Mouse (Mus musculus): Measurements from ENCODE around the gene Col23a1.
A peak's percentile ranks its signal among the peaks of the same experiment; 100 is the strongest.

The Col23a1 gene

DNA sequence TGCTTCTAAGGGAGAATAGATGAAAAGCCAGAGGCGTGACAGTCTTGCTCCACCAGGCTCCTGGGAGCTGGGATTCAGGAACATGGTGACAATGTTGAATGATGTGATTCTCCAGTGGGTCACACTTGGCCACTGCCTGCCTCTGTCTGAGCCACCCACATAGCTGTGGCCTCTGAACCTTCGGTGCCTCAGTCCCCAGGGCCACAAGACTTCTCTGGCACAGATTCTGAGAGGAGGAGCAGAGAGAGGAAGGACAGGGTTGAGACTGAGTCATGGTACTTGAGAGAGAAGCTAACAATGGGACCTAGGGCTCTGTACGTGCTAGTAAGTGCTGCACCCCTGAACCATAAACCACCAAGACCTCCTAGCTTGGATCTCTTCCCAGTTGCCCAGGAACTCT is 141.6 kb downstream of the Col23a1 start:
- DNase-seq (ENCODE audit: low spot score in 2 of 2): no peak

DNA sequence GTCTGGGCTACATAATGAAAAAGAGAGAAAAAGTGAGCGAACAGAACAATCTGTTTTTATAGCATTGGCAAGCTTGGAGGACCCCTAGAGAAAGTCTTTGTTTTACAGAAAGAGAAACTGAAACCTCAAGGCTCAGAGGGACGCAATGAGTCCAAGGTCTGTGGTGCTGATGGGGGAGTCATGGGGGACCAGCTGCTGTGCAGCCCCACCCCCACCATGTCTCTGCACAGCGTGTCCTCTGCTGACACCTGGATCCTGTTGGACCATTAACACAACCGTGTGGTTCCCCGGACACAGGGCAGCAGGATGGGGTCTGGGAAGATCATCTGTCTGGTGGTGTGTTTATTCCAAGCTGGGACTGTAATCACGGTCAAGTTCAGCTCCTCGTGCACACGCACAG is 142.2 kb downstream of the Col23a1 start:
- no peak for DNase-seq (ENCODE audit: low spot score in 2 of 2)

DNA sequence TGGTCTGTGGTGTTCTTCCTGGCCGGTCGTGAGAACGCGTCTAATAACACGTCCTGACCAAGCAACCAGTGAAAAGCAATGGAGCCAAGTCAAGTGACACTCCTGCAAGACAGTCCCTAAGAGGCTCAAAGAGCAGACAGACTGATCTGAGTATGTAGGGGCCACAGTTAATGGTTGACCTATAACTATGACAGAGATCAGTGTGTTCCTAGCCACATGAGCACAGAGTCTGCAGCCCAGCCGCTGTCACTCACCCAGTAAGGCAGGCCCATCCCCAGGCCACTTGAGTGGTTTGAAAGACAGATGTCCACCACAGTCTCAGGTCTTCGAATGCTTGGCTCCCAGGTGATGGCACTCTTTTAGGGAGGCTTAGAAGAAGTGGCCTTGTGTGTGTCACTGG is 152.3 kb downstream of the Col23a1 start:
- DNase-seq (ENCODE audit: low spot score in 2 of 2): no peak

- DNase-seq (ENCODE audit: low spot score in 2 of 2): no peak
These were observed 152.9 kb downstream of the Col23a1 start for GRCm38 (mm10) chr11:51442599-51442998.

DNA sequence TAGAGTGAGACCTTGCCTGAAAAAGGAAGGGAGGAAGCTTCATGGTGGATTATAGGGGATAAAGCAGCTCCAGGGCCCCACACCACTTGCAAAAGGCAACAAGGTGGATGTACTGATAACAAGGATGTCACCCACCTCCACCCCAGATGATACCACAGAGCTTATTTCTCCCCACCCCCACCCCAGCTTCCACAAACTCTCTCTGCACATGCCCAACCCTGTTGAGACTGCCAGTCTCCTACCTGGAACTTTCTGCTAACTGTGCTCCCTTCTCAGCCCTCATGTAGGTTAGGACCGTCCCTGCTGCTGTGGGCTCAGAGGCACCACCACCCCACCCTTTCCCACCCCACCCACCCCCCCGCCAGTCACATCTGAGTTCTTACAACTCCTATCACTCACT is 154.1 kb downstream of the Col23a1 start:
- no peak for DNase-seq (ENCODE audit: low spot score in 2 of 2)

DNA sequence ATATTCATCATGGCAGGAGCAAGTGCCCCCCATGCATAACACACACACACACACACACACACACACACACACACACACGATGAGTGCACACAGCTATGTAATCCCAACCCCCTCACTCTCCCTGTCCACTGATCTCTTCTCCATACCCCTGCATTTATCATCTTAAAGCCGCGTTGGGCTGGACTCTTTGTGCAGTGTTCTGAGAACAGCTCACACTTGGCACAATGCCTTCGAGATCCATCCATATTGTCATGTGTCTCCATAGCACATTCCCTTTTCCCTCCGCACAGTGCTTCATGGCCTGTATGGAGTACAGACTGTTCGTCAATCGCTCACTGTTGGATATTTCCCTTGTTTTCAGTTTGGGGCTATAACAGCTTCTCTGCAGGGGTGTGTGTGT is 154.9 kb downstream of the Col23a1 start:
- no peak for DNase-seq (ENCODE audit: low spot score in 2 of 2)

DNA sequence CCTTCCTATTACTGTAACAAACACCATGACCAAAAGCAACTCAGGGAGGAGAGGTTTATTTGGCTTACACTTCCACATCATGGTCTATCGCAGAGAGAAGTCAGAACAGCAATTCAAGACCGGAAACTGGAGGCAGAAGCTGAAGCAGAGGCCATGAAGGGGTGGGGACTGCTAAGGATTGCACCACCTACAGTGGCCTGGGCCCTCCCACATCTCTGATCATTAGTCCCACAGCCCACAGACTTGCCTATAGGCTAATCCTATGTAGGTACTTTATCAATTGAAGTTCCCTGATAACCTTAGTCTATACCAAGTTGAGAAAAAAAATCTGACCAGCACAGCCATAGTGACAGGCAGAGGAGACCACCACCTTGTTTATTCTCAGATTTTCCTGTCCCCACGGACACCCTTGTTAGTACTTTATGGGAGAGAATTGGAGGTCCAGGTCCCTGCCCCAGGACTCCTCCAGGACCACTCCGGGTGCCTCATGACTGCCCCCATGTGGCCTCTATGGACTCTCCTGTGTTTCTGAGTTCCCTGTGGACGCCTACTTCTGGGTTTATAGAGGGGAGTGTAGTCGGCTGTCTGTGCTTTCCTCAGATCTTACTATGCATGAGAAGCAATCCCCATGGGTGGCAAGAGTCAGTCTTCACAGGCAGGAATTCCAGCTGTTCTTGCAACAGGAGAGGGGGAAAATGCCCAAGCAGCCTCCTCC is 157.1 kb downstream of the Col23a1 start:
- no peak for DNase-seq (ENCODE audit: low spot score in 2 of 2)

DNA sequence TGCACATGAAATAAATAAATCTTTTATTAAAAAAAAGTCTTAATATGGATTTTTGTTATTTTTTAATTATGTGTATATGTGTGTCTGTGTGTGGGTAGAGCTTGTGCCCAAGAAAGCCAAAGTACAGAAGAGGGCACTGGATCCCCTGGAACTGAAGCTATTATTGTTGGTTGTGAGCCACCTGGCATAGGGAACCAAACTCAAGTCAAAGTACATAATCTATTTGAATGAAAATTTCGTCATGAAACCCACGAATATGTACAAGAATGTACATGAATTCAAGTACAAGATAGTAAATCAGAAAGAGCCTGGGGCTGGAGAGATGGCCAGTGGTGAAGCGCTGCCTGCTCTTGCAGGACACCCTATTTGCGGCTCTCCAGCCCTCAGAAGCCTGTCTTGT is 158.5 kb downstream of the Col23a1 start:
- no peak for DNase-seq (ENCODE audit: low spot score in 2 of 2)

GRCm38 (mm10) chr11:51448680-51449079 is 159.0 kb downstream of the Col23a1 start:
- no peak for DNase-seq (ENCODE audit: low spot score in 2 of 2)

- peak in 1 of 2 experiments; percentile 12 for DNase-seq (ENCODE audit: low spot score in 2 of 2)
These were observed 160.2 kb downstream of the Col23a1 start for GRCm38 (mm10) chr11:51449881-51450280.

DNA sequence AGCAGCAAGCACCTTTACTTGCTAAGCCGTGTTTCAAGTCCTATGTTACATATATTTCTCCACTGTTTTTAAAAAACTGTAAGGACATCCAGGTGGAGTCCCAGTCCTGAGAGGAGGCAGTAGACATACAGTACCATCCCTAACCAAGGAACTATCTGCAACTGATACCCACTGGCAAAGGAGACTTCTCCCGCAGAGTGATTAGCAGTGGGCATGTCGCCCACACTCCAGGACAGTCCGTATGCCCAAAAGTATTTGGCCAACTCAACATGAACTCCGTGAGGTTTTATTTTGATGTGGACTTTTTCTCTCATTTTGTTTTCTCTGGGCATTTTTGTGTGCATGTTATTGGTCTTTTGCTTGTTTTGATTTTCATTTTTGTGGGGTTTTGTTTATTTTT is 161.6 kb downstream of the Col23a1 start:
- DNase-seq (ENCODE audit: low spot score in 2 of 2): no peak

DNA sequence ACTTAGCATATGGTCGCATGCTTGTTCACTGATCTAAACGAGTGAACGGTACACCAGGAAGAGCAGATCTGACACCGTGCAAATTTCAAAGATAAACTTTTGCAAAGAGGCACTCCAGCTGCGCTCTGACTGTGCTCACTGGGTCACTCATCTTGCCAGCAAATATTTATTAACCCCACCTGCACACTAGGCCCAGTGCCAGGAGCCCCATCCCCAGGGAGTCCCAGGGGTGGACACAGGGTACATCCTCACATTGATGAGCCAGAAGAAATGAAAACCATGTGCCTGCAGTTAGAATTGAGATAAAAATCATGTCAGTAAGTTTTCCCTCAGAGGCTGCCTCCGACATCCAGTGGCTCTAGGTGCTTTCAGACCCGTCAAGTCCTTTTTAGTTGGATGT is 162.2 kb downstream of the Col23a1 start:
- no peak for DNase-seq (ENCODE audit: low spot score in 2 of 2)

DNA sequence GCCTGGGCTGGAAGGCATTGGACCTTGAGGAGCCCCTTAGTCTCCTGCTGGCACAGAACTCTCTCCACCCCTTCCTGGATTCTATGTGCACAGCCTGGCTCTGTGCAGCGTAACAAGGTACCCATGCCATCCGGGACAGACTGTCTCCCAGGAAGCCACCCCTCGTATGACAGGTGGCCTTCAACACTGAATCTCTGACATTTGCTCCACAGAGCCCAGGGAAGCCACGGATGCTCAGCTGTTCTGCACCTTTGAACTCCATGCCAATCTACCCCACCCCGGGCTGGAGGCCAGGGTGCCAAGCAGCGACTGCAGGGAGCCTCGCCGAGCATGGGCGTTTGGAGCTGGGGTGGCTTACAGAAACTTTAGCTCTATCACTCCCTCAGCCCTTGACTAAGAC is 164.0 kb downstream of the Col23a1 start:
- DNase-seq (ENCODE audit: low spot score in 2 of 2): no peak

DNA sequence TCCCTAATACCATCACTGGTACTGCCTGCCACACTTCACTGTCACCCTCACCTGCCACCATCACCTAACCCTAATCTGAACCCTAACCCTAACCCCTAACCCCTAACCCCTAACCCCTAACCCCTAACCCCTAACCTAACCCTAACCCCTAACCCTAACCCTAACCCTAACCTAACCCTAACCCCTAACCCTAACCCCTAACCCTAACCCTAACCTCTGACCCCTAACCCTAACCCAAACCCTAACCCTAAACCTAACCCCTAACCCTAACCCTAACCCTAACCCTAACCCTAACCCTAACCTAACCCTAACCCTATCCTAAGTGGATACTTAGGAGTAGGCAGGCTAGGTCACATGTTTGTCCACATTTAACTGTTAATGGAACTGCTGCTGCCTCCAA is 165.8 kb downstream of the Col23a1 start:
- DNase-seq (ENCODE audit: low spot score in 2 of 2): no peak

- DNase-seq (ENCODE audit: low spot score in 2 of 2): no peak
These were observed 167.9 kb downstream of the Col23a1 start for GRCm38 (mm10) chr11:51457624-51458023.

DNA sequence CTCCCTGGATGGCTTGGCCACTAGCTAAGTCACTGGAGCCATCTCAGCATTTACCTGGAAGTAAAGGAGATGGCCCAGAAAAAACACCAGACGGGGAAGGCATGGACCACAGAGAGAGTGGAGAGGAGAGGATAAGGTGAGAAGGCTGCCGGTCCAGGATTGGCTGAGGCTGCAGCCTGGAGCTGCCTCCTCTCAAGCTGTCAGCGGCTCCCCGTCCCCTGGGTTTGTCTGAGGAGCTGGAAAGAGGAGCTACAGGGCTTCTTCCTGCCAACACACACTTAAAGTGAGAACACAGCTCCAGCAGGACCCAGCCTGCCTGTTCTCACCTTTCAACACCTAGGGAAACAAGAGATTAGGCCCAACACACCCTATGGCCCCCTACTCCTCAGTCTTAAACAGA is 168.9 kb downstream of the Col23a1 start:
- DNase-seq (ENCODE audit: low spot score in 2 of 2): no peak

DNA sequence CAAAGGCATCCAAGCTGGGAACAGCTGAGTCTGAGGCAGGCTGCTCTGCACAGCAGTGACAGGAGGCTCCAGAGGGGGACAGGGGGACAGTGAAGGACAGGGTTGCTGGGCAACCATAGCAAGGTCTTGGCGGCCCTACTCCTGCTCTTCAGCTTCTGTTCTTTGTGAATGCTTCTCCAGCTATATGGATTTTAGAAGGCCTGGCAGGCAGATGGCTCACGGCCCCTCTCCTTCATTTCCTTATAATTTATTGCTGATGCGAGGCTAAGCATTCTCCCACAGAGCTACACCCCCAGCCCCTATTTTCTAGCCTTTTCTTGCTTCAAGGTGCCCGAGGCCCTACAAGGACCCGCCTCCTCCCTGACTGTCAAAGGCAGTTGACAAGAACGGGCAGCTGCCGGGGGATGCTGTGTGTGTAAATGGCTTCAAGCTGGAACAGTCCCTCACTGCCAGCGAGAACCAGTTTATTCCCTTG is 169.9 kb downstream of the Col23a1 start:
- no peak for DNase-seq (ENCODE audit: low spot score in 2 of 2)

DNA sequence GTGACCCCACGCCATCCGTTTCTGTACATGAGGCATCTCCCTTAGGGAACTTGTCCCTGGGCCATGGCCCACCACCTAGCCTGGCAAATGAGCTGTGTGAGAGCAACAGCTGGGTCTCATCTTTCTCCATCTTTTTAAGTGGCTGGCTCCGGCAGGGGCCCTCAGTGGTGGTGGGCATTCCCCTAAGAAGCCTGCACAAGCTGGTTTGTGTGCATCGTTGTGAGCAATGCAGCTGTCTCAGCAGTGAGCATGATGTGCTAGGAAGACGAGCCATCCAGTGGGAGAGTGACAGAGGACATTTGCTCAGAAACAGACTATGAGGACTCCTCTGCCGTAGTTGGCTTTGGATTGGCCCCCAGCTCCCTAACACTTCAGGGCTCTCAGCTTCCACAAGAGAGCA is 179.0 kb downstream of the Col23a1 start:
- DNase-seq (ENCODE audit: low spot score in 2 of 2): no peak

GRCm38 (mm10) chr11:51469341-51469831 is 179.7 kb downstream of the Col23a1 start:
- no peak for DNase-seq (ENCODE audit: low spot score in 2 of 2)

DNA sequence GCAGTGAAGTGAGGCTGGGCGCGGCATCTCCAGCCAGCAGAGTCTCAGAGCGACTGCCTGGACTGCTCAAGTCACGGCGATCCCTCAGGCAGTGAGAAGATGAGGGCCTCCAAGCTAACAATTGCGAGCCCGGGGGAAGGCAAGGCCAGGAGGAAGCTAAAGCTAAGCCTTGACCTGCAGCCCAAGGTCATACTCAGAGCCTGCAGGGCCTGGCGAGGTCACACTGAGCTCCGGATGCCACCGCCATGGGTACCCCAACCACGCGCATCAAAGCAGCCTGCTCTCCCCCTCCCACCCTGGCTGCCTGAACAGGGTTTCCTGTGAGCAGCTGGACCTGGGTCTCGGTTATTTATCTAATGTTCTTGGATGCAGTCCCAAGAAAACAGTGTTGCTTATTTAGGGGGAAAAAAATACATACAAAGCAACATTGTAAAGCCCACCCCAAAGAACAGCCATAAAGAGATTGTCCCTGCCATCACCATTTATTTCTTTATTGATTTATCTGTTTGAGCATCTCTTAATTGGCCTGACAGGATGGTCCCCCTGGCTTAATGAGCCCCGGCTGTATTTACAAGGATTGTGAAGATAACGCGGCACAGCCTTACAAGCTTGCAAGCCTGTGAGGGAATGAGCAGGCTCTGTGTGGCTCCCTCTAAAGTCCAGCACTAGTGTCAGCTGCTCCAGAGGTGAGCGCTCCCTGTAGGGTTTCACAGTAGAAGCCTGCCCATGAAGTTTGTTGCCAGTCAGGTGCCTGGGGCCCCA is 180.8 kb downstream of the Col23a1 start:
- no peak for DNase-seq (ENCODE audit: low spot score in 2 of 2)

DNA sequence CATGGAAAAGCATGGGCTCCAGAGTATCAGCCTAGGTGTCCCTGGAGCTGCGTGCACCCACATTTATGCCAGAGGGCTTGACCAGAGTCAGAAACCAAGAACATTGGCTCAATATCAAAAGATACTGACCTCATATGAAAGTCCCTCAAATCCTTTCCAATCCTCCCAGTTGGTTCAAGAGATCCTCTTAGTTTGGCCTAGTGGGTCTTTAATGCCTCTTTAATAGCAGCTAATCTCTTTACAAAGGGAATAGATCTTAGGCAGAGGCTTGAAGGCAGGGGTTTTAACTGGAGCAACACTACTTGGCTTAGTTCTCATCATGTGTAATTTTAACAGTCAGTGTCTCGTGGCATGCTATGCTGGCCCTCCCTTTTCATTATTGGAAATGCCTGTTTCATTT is 184.0 kb downstream of the Col23a1 start:
- no peak for DNase-seq (ENCODE audit: low spot score in 2 of 2)

DNA sequence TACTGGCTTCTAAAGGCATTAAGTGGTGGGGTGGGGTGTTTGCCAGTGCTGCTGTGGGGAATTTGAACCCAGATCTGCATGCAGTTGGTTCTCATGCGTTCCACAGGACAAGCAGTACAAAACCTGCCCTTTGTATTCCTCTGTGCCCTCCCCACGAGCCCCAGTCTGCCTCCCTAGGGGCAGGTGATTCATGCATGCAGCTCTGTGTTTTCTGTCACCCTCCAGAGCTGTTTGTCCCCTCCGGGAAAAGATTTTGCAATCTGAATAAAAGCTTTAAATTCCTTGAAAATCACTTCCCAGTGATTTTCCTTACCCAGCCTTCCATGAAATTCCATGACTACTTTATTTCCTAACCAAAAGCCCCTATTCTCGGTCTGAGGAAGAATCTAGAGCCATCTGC is 186.8 kb downstream of the Col23a1 start:
- no peak for DNase-seq (ENCODE audit: low spot score in 2 of 2)

DNA sequence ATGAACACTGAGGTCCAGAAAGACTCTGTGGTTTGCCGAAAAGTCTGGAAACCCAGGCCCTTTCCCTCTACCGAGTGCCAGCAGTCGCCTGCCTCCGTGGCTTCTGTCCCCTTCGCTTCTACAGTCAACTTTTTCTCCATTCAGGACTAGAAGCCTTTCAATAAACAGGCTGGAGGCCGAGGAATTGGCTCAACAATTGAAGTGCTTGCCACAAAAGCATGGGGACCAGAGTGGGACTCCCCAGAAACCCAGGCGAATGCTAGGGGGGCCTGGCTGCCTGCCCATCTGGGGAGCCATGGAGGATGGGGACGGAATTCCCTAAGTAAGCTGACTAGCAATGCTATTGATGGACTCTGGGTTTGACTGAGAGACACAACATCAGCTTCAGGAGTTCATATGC is 187.9 kb downstream of the Col23a1 start:
- no peak for DNase-seq (ENCODE audit: low spot score in 2 of 2)

Data from right cerebral cortex, postnatal 36 days (tissue).